Mouse (Mus musculus) neural tube, embryonic 14.5 days (tissue): Measurements from ENCODE around the gene Asz1. TPM values are rescaled to one million over a fixed set of nuclear protein-coding genes. Genes with fewer than 3 reads are reported as not detected.

Source experiments
- ATAC-seq: fragments of 200-750 bp; cut with Nextera tagmentation; 2 replicates; pipeline ENCODE4 v1.8.0; 2017; ENCODE audit warnings: low read depth, mild to moderate bottlenecking, moderate TSS enrichment, moderate library complexity
- H3K27ac ChIP-seq: fragments of 300-500 bp; sonication (generic); 2 replicates; pipeline ENCODE4 v1.5.1; 2014; ENCODE audit warnings: low read depth, mild to moderate bottlenecking, control low read depth, low read length, moderate library complexity, mixed read lengths
- H3K27me3 ChIP-seq: fragments of 300-500 bp; sonication (generic); 2 replicates; pipeline ENCODE4 v1.6.1; 2014; ENCODE audit warnings: low read length; ENCODE audit not compliant: control insufficient read depth, insufficient read depth
- H3K36me3 ChIP-seq: fragments of 300-500 bp; sonication (generic); 2 replicates; pipeline ENCODE4 v1.6.1; 2014; ENCODE audit warnings: low read length, mixed read lengths; ENCODE audit not compliant: control insufficient read depth, insufficient read depth
- H3K4me1 ChIP-seq: fragments of 300-500 bp; sonication (generic); 2 replicates; pipeline ENCODE4 v1.6.1; 2014; ENCODE audit warnings: low read length; ENCODE audit not compliant: control insufficient read depth, insufficient read depth
- H3K4me2 ChIP-seq: fragments of 300-500 bp; sonication (generic); 2 replicates; pipeline ENCODE4 v1.6.1; 2014; ENCODE audit warnings: mild to moderate bottlenecking, low read depth, low read length, control low read depth
- H3K4me3 ChIP-seq: fragments of 300-500 bp; sonication (generic); 2 replicates; pipeline ENCODE4 v1.5.1; 2014; ENCODE audit warnings: low read depth, low read length, control low read depth, mixed read lengths
- H3K9ac ChIP-seq: fragments of 300-500 bp; sonication (generic); replicated peaks from 2 replicates; pipeline ENCODE4 v1.6.1; 2014; ENCODE audit warnings: low read depth, mild to moderate bottlenecking, control low read depth, low read length, mixed read lengths
- H3K9me3 ChIP-seq: fragments of 300-500 bp; sonication (generic); 2 replicates; pipeline ENCODE4 v1.6.1; 2016; ENCODE audit warnings: low read length; ENCODE audit not compliant: control insufficient read depth
- WGBS: fragments of 180-500 bp; shearing (Covaris S2); extraction: QIAGEN DNeasy Blood & Tissue Kit; methylation state at CpG from one replicate; pipeline ENCODE4 v1.1.7; 2014; 5-methylcytosine and 5-hydroxymethylcytosine counted together
- polyA plus RNA-seq: library from polyadenylated mRNA; unstranded; fragments of >200 nt; fragmentation: Nextera tagmentation; extraction: Ambion mirVana; gene quantifications from 2 replicates; pipeline ENCODE4 v1.2.1, GENCODE M21; 2014

The Asz1 gene
- polyA plus RNA-seq, 1 experiment from 2014 or later, result not detected

DNA sequence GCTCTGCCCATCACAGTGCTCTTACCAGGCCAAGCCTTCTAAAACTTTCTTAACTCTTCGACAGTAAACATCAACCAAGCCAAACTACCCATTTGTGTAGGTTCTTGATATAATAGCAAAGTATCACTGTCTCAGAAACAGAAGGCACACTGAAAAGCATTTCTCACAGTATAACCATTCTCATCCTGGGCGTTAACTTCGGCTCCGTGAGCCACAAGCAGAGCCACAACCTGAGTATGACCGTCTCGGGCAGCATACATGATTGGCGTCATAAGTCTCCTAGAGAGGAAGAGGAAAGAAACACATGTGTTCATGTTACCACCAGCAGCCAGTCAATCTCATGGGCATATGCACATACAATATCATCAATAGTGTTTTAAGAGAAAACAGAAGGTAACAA, 31.9 kb downstream of the Asz1 start:
- 84% methylated on average over 7 of the region's 7 CpGs for WGBS
- Histone ChIP-seq H3K27me3 (no peaks in the 10 kb centered on the region), H3K4me1 (no peaks in the 10 kb centered on the region), H3K9me3 (no peaks in the 10 kb centered on the region), H3K36me3 (no peaks in the 10 kb centered on the region), H3K4me2 (no peak overlapping the region), H3K4me3 (no peak overlapping the region), H3K9ac (no peak overlapping the region), H3K27ac (no peak overlapping the region)
- no peak for ATAC-seq

- Histone ChIP-seq H3K9ac (no peak overlapping the region), H3K9me3 (no peaks in the 10 kb centered on the region), H3K4me2 (no peak overlapping the region), H3K4me1 (no peaks in the 10 kb centered on the region), H3K36me3 (no peaks in the 10 kb centered on the region), H3K27me3 (no peaks in the 10 kb centered on the region), H3K4me3 (no peak overlapping the region), H3K27ac (no peak overlapping the region)
- WGBS, result 63% methylated on average over 5 of the region's 5 CpGs
- no peak for ATAC-seq
Observed at GRCm38 (mm10) chr6:18076577-18076976, 32.3 kb downstream of the Asz1 start.

GRCm38 (mm10) chr6:18057899-18058298, 51.0 kb downstream of the Asz1 start:
- Histone ChIP-seq H3K4me3 (no peak overlapping the region), H3K27ac (no peak overlapping the region), H3K4me2 (no peak overlapping the region), H3K9ac (no peak overlapping the region), H3K4me1 (no peaks in the 10 kb centered on the region), H3K36me3 (no peaks in the 10 kb centered on the region), H3K27me3 (no peaks in the 10 kb centered on the region), H3K9me3 (no peaks in the 10 kb centered on the region)
- WGBS, result 90% methylated on average over 4 of the region's 4 CpGs
- no peak for ATAC-seq

GRCm38 (mm10) chr6:18051702-18052101, 57.2 kb downstream of the Asz1 start:
- no peaks in the 10 kb centered on the region for H3K9me3 ChIP-seq
- H3K27ac ChIP-seq, result no peak overlapping the region
- WGBS, result 50% methylated on average over 5 of the region's 5 CpGs
- no peaks in the 10 kb centered on the region for H3K36me3 ChIP-seq
- H3K4me2 ChIP-seq, result no peak overlapping the region
- H3K4me3 ChIP-seq, result no peak overlapping the region
- H3K4me1 ChIP-seq, result no peaks in the 10 kb centered on the region
- H3K9ac ChIP-seq, result no peak overlapping the region
- ATAC-seq, result no peak
- no peaks in the 10 kb centered on the region for H3K27me3 ChIP-seq

DNA sequence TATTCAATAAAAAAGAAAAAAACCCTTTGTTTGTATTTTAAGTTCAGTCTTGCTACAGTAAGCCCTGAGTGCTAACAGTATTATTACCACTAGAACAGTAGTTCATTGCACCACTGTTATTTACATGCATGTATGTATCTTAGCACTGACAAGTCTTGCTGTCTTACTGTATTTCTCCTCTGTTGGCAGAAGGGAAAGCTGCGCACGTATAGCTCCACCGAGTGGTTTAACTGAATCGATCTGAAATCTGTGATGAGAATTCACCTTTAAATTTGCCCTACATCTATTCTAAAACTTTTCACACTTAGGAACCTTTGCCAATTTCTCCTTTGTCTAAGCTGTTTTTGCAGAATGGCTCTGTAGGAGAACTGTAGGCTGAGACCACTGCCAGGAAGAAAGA, 64.6 kb downstream of the Asz1 start:
- ATAC-seq, result no peak
- Histone ChIP-seq H3K9me3 (no peaks in the 10 kb centered on the region), H3K9ac (no peak overlapping the region), H3K4me2 (no peak overlapping the region), H3K4me1 (no peaks in the 10 kb centered on the region), H3K36me3 (no peaks in the 10 kb centered on the region), H3K27me3 (no peaks in the 10 kb centered on the region), H3K27ac (no peak overlapping the region), H3K4me3 (no peak overlapping the region)
- WGBS, result 85% methylated on average over 4 of the region's 4 CpGs

GRCm38 (mm10) chr6:18043172-18043571, 65.7 kb downstream of the Asz1 start:
- 89% methylated on average over 5 of the region's 5 CpGs for WGBS
- no peaks in the 10 kb centered on the region for H3K27me3 ChIP-seq
- no peak overlapping the region for H3K27ac ChIP-seq
- H3K36me3 ChIP-seq, result no peaks in the 10 kb centered on the region
- H3K4me3 ChIP-seq, result no peak overlapping the region
- H3K9me3 ChIP-seq, result no peaks in the 10 kb centered on the region
- H3K9ac ChIP-seq, result no peak overlapping the region
- H3K4me2 ChIP-seq, result no peak overlapping the region
- no peaks in the 10 kb centered on the region for H3K4me1 ChIP-seq
- ATAC-seq, result no peak

GRCm38 (mm10) chr6:18032271-18032670, 76.6 kb downstream of the Asz1 start:
- Histone ChIP-seq H3K4me2 (peak overlapping the region; percentile 82), H3K27ac (no peak overlapping the region), H3K9me3 (no peaks in the 10 kb centered on the region), H3K36me3 (no peaks in the 10 kb centered on the region), H3K4me1 (peaks cover 18% of the 10 kb centered on the region; the same call in 1 of the 2 replicates), H3K27me3 (peaks cover 34% of the 10 kb centered on the region), H3K4me3 (no peak overlapping the region), H3K9ac (no peak overlapping the region)
- ATAC-seq, result no peak
- WGBS, result 17% methylated on average over 6 of the region's 6 CpGs

DNA sequence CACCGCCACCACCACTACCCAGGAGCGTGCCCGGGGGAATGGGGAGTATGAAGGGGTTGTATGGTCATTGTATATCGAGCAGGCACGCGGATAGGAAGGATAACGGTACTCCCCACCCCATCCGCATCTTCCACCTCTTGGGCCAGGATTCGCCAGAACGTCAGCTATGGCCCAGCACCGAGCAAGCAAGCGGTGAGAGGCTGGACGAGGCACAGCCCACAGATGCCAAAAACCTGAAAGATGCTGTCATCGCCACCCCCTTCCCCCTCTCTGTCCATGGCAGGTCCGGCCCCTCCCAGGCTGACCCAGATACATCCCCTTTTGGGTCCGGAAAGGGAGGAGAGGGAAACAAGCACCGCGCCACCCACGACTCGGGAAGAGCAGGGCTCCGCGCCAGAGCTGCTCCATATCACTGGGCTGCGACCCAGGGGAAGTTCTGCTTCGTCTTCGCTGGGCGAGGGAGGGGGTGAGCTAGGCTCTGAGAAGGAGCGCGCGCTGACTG, 77.3 kb downstream of the Asz1 start:
- peaks cover 18% of the 10 kb centered on the region; the same call in 1 of the 2 replicates for H3K4me1 ChIP-seq
- no peak overlapping the region for H3K27ac ChIP-seq
- H3K36me3 ChIP-seq, result no peaks in the 10 kb centered on the region
- H3K4me2 ChIP-seq, result peak overlapping the region; percentile 82
- peak overlapping the region; percentile 47 for H3K4me3 ChIP-seq
- H3K9ac ChIP-seq, result peak overlapping the region; percentile 25; the same call in 1 of the 2 replicates
- no peaks in the 10 kb centered on the region for H3K9me3 ChIP-seq
- WGBS, result under 1% methylated on average over 29 of the region's 29 CpGs
- H3K27me3 ChIP-seq, result peaks cover 34% of the 10 kb centered on the region
- peak; percentile 65 for ATAC-seq

- peak overlapping the region; percentile 25; the same call in 1 of the 2 replicates for H3K9ac ChIP-seq
- 6% methylated on average over 12 of the region's 12 CpGs for WGBS
- peak; percentile 35 for ATAC-seq
- H3K9me3 ChIP-seq, result no peaks in the 10 kb centered on the region
- peaks cover 34% of the 10 kb centered on the region for H3K27me3 ChIP-seq
- peak overlapping the region; percentile 82 for H3K4me2 ChIP-seq
- peaks cover 18% of the 10 kb centered on the region; the same call in 1 of the 2 replicates for H3K4me1 ChIP-seq
- peak overlapping the region; percentile 47 for H3K4me3 ChIP-seq
- no peaks in the 10 kb centered on the region for H3K36me3 ChIP-seq
- H3K27ac ChIP-seq, result no peak overlapping the region
Observed at GRCm38 (mm10) chr6:18030868-18031508, 77.9 kb downstream of the Asz1 start.
